Mouse (Mus musculus): ENCODE data around the gene Arih2. TPM values are rescaled to one million over a fixed set of nuclear protein-coding genes. Genes with fewer than 3 reads are reported as not detected.
"Not testable (repeated sequence)": the region's sequence is repeated elsewhere in the genome, so short reads cannot be mapped to it uniquely, and the experiment has no call there.

Arih2 gene
- polyA plus RNA-seq, 1 experiment from 2014 or later: 37.7 TPM

DNA sequence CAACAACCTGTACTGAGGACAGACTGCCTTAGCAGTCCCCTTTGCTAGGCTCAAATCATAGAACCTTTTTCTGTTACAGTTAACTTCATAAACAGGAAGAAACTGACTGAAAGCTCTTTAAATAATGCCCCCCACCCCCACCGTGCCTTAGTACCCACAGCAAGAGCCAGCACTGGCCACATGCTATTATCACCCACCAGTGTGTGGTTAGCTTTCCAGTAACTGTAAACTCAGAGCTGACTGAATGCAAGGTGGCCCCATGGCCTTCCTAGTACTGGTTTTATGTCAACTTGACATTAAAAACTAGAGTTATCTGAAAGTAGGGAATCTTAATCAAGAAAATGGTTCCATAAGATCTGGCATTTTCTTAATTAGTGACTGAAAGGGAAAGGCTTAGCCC is 18.5 kb downstream of the Arih2 start:
- WGBS: 77% methylated on average over 1 of the region's 1 CpGs
- no peak for ATAC-seq (ENCODE audit: low FRiP score)
- no peak overlapping the region for H3K4me3 ChIP-seq (replicated peaks; ENCODE audit: low read length)

DNA sequence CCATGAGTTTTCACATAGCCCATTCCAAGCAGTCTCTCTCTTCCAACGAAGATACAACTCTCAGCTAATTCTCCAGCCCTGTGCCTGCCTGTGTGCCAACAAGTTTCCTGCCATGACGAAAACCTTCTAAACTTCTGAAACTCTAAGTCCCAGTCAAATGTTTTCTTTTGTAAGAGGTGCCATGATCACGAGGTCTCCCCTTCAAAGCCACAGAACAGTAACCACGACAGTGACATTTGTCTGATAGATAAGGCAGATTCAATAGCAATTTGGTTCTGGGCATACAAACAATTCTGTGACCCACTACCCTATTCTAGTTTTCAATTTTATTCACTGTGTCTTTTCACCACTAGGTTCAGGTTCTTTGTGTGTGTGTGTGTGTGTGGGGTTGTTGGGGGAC is 21.0 kb downstream of the Arih2 start:
- no peaks in the 10 kb centered on the region for H3K27me3 ChIP-seq (ENCODE audit: control insufficient read depth, insufficient read depth, low read length)
- H3K4me1 ChIP-seq (replicated peaks; ENCODE audit: control insufficient read depth, insufficient read depth, low read length): no peaks in the 10 kb centered on the region
- no peak overlapping the region for H3K4me3 ChIP-seq (replicated peaks; ENCODE audit: low read length)
- H3K27ac ChIP-seq: no peak overlapping the region
- peaks cover 27% of the 10 kb centered on the region; the same call in 1 of the 2 replicates for H3K36me3 ChIP-seq (replicated peaks; ENCODE audit: control insufficient read depth, insufficient read depth)
- H3K4me2 ChIP-seq (replicated peaks): no peak overlapping the region
- ATAC-seq (ENCODE audit: low FRiP score) (no peak), DNase-seq (ENCODE audit: low spot score) (no peak)
- WGBS: 89% methylated on average over 4 of the region's 4 CpGs
- no peaks in the 10 kb centered on the region for H3K9me3 ChIP-seq (ENCODE audit: control insufficient read depth, low read length)
- no peak overlapping the region for H3K9ac ChIP-seq

More for the DNA sequence above, 18.5 kb downstream of the Arih2 start:
- Histone ChIP-seq H3K36me3 (replicated peaks; ENCODE audit: control insufficient read depth, insufficient read depth) (0 out of 2 replicates have a peak, but pooled peaks cover 23% of the 10 kb centered on the region), H3K9ac (no peak overlapping the region), H3K27ac (no peak overlapping the region), H3K9me3 (ENCODE audit: control insufficient read depth, low read length) (no peaks in the 10 kb centered on the region), H3K27me3 (ENCODE audit: control insufficient read depth, insufficient read depth, low read length) (no peaks in the 10 kb centered on the region), H3K4me2 (replicated peaks) (no peak overlapping the region), H3K4me1 (replicated peaks; ENCODE audit: control insufficient read depth, insufficient read depth, low read length) (no peaks in the 10 kb centered on the region)
- no peak for DNase-seq (ENCODE audit: low spot score)

DNA sequence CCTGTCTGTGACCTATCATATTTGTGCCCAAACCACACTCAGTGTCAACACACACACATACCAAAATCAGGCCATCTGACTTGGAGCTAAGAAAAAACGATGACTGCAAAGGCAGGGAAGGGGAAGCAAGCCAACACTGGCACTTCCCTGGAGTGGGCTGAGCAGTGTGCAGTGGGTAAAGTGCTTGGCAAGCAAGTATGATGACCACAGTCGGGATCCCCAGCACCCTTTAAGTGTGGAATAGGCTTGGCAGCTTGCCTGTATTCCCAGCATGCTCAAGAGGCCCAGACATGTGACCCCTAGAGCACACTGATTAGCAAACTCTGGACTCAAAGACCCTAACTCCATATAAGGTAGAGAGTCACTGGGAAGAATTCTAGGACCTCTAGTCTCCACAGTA is 22.7 kb downstream of the Arih2 start:
- Histone ChIP-seq H3K27me3 (ENCODE audit: control insufficient read depth, insufficient read depth, low read length) (no peaks in the 10 kb centered on the region), H3K4me2 (replicated peaks) (no peak overlapping the region), H3K4me3 (replicated peaks; ENCODE audit: low read length) (no peak overlapping the region), H3K27ac (no peak overlapping the region), H3K4me1 (replicated peaks; ENCODE audit: control insufficient read depth, insufficient read depth, low read length) (no peaks in the 10 kb centered on the region), H3K9me3 (ENCODE audit: control insufficient read depth, low read length) (no peaks in the 10 kb centered on the region), H3K36me3 (replicated peaks; ENCODE audit: control insufficient read depth, insufficient read depth) (peaks cover 23% of the 10 kb centered on the region; the same call in 1 of the 2 replicates), H3K9ac (no peak overlapping the region)
- ATAC-seq (ENCODE audit: low FRiP score) (no peak), DNase-seq (ENCODE audit: low spot score) (no peak)
- WGBS: 77% methylated on average over 2 of the region's 2 CpGs

DNA sequence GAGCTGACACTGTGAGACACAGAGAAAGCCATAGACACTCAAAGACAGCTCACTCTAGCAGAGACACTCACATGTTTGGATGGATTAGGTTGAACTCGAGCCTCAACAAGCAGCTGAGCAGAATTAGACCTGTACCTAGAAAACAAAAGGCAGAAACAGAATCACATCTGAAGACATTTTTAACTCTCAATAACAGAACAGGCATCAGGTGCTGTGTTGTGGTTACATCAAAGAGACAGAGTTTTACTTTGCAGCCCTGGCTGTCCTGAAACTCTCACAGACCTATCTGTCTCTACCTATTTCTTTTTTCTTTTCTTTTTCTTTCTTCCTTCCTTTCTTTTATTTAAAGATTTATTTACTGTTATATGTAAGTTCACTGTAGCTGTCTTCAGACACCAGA is 31.9 kb downstream of the Arih2 start:
- H3K27ac ChIP-seq: no peak overlapping the region
- no peak overlapping the region for H3K9ac ChIP-seq
- no peaks in the 10 kb centered on the region for H3K9me3 ChIP-seq (ENCODE audit: control insufficient read depth, low read length)
- no peak overlapping the region for H3K4me2 ChIP-seq (replicated peaks)
- no peaks in the 10 kb centered on the region for H3K4me1 ChIP-seq (replicated peaks; ENCODE audit: control insufficient read depth, insufficient read depth, low read length)
- DNase-seq (ENCODE audit: low spot score): no peak
- H3K4me3 ChIP-seq (replicated peaks; ENCODE audit: low read length): no peak overlapping the region
- peaks cover 69% of the 10 kb centered on the region for H3K36me3 ChIP-seq (replicated peaks; ENCODE audit: control insufficient read depth, insufficient read depth)
- H3K27me3 ChIP-seq (ENCODE audit: control insufficient read depth, insufficient read depth, low read length): no peaks in the 10 kb centered on the region
- 94% methylated on average over 1 of the region's 1 CpGs for WGBS
- no peak for ATAC-seq (ENCODE audit: low FRiP score)

DNA sequence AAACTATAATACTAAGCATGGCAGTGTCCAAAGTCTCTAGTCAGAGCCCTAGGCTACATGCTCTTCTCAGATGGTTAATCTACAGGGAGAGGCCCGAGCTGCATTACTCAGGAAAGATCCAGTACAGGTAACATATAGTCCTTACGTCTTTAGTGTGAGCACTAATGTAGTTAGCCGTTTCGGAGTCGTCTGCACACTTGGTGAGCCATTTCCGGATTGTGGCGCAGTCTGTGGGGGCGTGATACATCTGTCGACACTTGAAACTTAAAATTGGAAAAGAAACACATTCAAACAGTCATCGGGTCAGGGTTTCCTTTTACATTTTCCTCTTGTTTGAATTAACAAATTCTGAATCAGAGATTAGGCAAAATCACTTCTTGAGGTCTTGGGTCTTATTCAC is 37.7 kb downstream of the Arih2 start:
- WGBS: 96% methylated on average over 10 of the region's 10 CpGs
- H3K27ac ChIP-seq: no peak overlapping the region
- H3K4me2 ChIP-seq (replicated peaks): no peak overlapping the region
- no peak overlapping the region for H3K4me3 ChIP-seq (replicated peaks; ENCODE audit: low read length)
- no peaks in the 10 kb centered on the region for H3K27me3 ChIP-seq (ENCODE audit: control insufficient read depth, insufficient read depth, low read length)
- H3K9me3 ChIP-seq (ENCODE audit: control insufficient read depth, low read length): no peaks in the 10 kb centered on the region
- peaks cover 98% of the 10 kb centered on the region for H3K36me3 ChIP-seq (replicated peaks; ENCODE audit: control insufficient read depth, insufficient read depth)
- DNase-seq (ENCODE audit: low spot score) (no peak), ATAC-seq (ENCODE audit: low FRiP score) (no peak)
- H3K9ac ChIP-seq: no peak overlapping the region
- no peaks in the 10 kb centered on the region for H3K4me1 ChIP-seq (replicated peaks; ENCODE audit: control insufficient read depth, insufficient read depth, low read length)

DNA sequence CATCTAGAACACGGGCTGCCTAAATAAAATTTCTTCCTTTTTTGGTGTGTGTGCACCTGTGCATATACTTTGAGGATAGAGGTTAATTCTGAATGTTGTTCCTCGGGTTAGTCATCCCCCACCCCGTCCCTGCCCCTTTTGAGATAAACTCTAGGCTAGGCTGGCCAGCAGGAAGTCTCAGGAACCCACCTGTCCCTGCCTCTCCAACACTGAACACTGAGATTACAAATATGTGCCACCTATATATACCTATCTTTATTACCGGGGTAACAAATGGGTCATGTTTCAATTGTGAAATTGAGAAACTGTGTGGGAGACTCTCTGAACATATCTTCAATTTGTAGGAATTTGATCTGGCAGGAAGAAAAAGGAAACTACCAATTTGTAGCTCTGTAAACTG is 40.3 kb downstream of the Arih2 start:
- Histone ChIP-seq H3K4me2 (replicated peaks) (no peak overlapping the region), H3K27me3 (ENCODE audit: control insufficient read depth, insufficient read depth, low read length) (no peaks in the 10 kb centered on the region), H3K4me1 (replicated peaks; ENCODE audit: control insufficient read depth, insufficient read depth, low read length) (no peaks in the 10 kb centered on the region), H3K27ac (no peak overlapping the region), H3K9me3 (ENCODE audit: control insufficient read depth, low read length) (no peaks in the 10 kb centered on the region), H3K4me3 (replicated peaks; ENCODE audit: low read length) (no peak overlapping the region), H3K36me3 (replicated peaks; ENCODE audit: control insufficient read depth, insufficient read depth) (peaks cover 98% of the 10 kb centered on the region), H3K9ac (no peak overlapping the region)
- no peak for DNase-seq (ENCODE audit: low spot score)
- ATAC-seq (ENCODE audit: low FRiP score): no peak
- 95% methylated on average over 4 of the region's 4 CpGs for WGBS

DNA sequence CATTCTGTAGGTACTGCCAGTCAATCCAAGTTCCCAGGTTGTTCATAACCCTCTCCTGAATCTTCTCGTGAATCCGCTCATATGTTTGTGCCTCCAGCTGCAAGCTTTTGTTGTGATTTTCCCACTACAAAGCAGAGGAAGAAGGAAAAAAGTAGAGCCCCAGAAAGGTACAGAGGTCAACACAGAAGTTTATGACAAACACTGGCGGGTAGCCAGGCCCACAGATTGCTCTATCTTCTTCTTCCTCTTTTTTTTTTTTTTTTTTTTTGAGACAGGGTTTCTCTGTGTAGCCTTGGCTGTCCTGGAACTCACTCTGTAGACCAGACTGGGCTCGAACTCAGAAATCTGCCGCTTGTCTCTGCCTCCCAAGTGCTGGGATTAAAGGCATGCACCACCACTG is 41.3 kb downstream of the Arih2 start:
- WGBS: 94% methylated on average over 5 of the region's 5 CpGs
- DNase-seq (ENCODE audit: low spot score); H3K4me2 ChIP-seq (replicated peaks); H3K4me3 ChIP-seq (replicated peaks; ENCODE audit: low read length); H3K27me3 ChIP-seq (ENCODE audit: control insufficient read depth, insufficient read depth, low read length); H3K4me1 ChIP-seq (replicated peaks; ENCODE audit: control insufficient read depth, insufficient read depth, low read length); H3K9me3 ChIP-seq (ENCODE audit: control insufficient read depth, low read length); ATAC-seq (ENCODE audit: low FRiP score); H3K27ac ChIP-seq; H3K9ac ChIP-seq: not testable (repeated sequence)
- peaks cover 98% of the 10 kb centered on the region for H3K36me3 ChIP-seq (replicated peaks; ENCODE audit: control insufficient read depth, insufficient read depth)

DNA sequence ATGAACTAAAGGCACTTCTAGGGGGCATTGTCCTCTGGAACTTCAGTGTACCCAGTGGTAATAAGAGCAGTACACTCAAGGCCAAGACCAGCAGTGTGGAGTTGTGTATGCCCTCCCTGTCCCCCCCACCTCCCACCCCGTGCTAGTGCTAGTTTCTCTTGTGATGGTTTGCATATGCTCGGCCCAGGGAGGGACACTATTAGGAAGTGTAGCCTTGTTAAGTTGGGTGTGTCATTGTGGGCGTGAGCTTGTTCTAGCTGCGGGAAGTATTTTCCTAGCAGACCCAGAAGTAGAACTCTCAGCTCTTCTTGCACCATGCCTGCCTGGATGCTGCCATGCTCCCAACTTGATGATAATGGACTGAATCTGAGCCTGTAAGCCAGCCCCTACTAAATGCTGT is 47.2 kb downstream of the Arih2 start:
- Histone ChIP-seq H3K9me3 (ENCODE audit: control insufficient read depth, low read length) (no peaks in the 10 kb centered on the region), H3K36me3 (replicated peaks; ENCODE audit: control insufficient read depth, insufficient read depth) (peaks cover 49% of the 10 kb centered on the region), H3K27ac (no peak overlapping the region), H3K27me3 (ENCODE audit: control insufficient read depth, insufficient read depth, low read length) (no peaks in the 10 kb centered on the region), H3K4me3 (replicated peaks; ENCODE audit: low read length) (no peak overlapping the region), H3K4me2 (replicated peaks) (no peak overlapping the region), H3K4me1 (replicated peaks; ENCODE audit: control insufficient read depth, insufficient read depth, low read length) (peaks cover 6% of the 10 kb centered on the region; the same call in 1 of the 2 replicates), H3K9ac (no peak overlapping the region)
- ATAC-seq (ENCODE audit: low FRiP score) (no peak), DNase-seq (ENCODE audit: low spot score) (no peak)
- WGBS: 92% methylated on average over 4 of the region's 4 CpGs

DNA sequence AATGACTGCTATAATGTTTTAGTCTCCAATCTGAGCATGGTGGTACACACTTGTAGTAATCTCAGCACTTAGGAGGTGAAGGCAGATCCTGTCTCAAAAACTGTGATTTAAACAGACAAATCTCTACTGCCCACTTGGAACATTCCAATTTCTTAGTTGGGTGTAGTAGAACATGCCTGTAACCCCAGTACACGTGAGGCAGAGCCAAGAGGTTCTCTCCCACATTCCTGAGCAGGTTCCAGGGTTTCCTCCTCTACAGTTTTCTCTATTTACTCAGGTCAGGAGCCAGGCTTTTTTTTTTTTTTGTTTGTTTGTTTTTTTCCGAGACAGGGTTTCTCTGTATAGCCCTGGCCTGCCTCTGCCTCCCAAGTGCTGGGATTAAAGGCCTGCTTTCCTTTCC is 49.2 kb downstream of the Arih2 start:
- no peak for DNase-seq (ENCODE audit: low spot score)
- H3K27me3 ChIP-seq (ENCODE audit: control insufficient read depth, insufficient read depth, low read length): no peaks in the 10 kb centered on the region
- WGBS: 55% methylated on average over 2 of the region's 2 CpGs

DNA sequence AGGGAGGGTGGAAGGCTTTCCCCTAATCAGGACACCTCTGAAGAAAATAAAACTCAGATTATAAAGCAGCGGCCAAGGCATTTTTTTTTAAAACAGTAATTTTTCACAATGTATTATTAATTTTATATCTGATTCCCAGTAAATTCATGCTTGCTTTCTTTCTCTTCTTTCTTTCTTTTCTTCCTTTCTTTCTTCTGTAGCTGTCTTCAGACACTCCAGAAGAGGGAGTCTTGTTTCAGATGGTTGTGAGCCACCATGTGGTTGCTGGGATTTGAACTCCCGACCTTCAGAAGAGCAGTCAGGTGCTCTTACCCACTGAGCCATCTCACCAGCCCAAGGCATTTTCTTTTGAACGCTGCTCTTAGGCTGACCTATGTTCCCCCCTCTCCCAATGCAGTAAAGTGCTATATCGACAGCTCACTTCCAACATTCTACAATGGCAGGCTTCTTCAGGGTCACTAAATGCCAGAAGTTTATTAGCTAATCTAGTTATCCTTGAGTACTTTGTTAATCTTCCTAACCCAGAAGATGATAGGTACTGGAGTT is 50.1 kb downstream of the Arih2 start:
- no peak for ATAC-seq (ENCODE audit: low FRiP score)
- Histone ChIP-seq H3K27ac (no peak overlapping the region), H3K4me1 (replicated peaks; ENCODE audit: control insufficient read depth, insufficient read depth, low read length) (peaks cover 14% of the 10 kb centered on the region; the same call in 1 of the 2 replicates), H3K4me2 (replicated peaks) (no peak overlapping the region), H3K9me3 (ENCODE audit: control insufficient read depth, low read length) (no peaks in the 10 kb centered on the region), H3K9ac (no peak overlapping the region), H3K36me3 (replicated peaks; ENCODE audit: control insufficient read depth, insufficient read depth) (peaks cover 22% of the 10 kb centered on the region), H3K27me3 (ENCODE audit: control insufficient read depth, insufficient read depth, low read length) (no peaks in the 10 kb centered on the region), H3K4me3 (replicated peaks; ENCODE audit: low read length) (no peak overlapping the region)
- no peak for DNase-seq (ENCODE audit: low spot score)
- 78% methylated on average over 4 of the region's 4 CpGs for WGBS

More for the DNA sequence above, 49.2 kb downstream of the Arih2 start:
- no peak overlapping the region for H3K27ac ChIP-seq
- peaks cover 14% of the 10 kb centered on the region; the same call in 1 of the 2 replicates for H3K4me1 ChIP-seq (replicated peaks; ENCODE audit: control insufficient read depth, insufficient read depth, low read length)
- ATAC-seq (ENCODE audit: low FRiP score): no peak
- no peaks in the 10 kb centered on the region for H3K9me3 ChIP-seq (ENCODE audit: control insufficient read depth, low read length)
- H3K4me2 ChIP-seq (replicated peaks): no peak overlapping the region
- peaks cover 31% of the 10 kb centered on the region for H3K36me3 ChIP-seq (replicated peaks; ENCODE audit: control insufficient read depth, insufficient read depth)
- H3K4me3 ChIP-seq (replicated peaks; ENCODE audit: low read length): no peak overlapping the region
- no peak overlapping the region for H3K9ac ChIP-seq

Data from hindbrain, embryonic 14.5 days (tissue).